Mouse (Mus musculus) skeletal muscle tissue, adult 2 months (tissue): ENCODE measurements around the gene Ppm1a.
"Not testable (repeated sequence)": the region's sequence is repeated elsewhere in the genome, so short reads cannot be mapped to it uniquely, and the experiment has no call there.

Source experiments
- DNase-seq: peaks from one replicate; pipeline ENCODE4 v3.0.0-alpha.2; 2012; ENCODE audit warnings: low read depth, low spot score

Ppm1a gene

DNA sequence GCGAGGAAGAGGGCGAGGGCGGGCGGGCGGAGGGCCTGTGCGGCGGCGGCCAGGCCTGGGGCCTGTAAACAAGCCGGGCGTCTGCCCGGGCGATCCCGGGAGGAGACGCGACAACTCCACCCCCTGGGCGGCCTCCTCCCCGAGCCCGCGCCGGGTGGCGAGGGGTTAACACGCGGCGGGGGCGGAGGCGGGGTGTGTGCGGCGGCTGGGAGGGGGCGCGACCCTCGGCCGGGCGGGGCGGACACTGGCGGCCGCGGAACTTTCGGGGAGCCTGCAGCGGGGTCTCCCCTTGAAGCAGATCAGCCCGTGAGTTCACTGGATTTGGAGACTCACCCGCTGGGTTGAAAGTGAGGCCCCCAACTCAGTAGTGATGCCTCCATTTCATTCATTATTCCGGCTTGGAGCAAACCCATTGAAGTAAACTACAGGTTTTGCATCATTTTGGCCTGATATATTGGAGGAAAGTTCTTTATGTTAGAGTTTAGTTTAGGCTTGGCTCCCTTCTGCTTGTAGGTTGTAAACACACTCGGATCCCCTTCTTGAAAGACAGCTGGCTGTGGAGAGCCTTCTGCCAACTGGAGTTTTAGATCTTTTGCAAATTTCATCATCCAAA is 4.5 kb downstream of the Ppm1a start:
- DNase-seq = peak; percentile 33

GRCm38 (mm10) chr12:72762502-72762901 is 5.2 kb downstream of the Ppm1a start:
- DNase-seq = no peak

DNA sequence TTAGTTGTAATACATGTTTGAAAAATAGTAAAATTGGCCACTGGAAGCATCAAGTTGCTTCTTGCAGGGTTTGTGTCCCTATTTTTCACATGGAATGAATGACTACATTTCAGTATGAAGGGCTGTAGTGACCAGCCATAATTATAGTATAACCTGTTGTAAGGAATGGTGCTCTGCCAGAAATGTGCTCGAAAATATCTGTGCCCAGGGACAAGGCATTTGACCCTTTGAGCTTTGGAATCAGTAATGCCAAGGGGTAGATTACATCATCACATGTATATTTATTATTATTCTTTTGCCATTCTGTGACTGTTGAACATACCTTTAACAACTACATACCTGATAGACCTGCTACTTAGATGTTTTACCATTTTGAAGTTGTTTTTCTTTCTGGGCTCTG is 5.9 kb downstream of the Ppm1a start:
- DNase-seq = no peak

DNA sequence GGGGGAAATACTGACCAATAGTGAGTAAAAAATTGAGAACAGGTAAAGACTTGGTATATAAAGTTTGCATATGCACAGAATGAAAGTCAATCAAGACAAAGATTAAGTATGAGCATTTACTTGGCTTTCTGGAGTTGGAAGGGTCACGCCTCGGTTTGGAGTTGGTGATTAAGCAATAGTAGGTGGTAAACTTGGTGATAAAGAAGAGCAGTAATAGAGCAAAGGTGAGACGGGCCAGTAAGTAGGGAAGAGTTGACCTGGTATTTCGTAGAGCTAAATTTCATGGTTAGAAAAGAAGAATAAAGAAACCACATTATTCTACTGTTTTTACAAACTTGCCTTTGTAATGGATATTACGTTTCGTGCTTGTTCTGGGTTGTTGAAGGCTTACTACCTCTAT is 10.6 kb downstream of the Ppm1a start:
- DNase-seq = no peak

GRCm38 (mm10) chr12:72768230-72768629 is 11.0 kb downstream of the Ppm1a start:
- DNase-seq = no peak

- DNase-seq = no peak
Observed at GRCm38 (mm10) chr12:72769546-72770230, 12.4 kb downstream of the Ppm1a start.

DNA sequence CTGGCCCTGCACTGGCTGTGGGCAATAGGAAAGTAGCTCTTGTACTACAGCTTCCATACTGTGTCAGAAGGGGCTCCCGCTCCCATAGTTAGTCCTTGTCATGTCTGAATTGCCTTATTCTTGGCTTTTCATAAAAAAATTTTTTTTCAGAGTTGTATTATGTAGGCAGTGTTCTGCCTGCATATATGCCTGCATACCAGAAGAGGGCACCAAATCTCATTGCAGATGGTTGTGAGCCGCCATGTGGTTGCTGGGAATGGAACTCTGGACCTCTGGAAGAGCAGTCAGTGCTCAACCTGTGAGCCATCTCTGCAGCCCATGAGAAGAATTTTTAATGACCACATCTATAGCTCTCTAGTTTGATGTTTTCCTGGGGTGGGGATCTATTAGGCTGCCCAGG is 13.9 kb downstream of the Ppm1a start:
- no peak for DNase-seq

DNA sequence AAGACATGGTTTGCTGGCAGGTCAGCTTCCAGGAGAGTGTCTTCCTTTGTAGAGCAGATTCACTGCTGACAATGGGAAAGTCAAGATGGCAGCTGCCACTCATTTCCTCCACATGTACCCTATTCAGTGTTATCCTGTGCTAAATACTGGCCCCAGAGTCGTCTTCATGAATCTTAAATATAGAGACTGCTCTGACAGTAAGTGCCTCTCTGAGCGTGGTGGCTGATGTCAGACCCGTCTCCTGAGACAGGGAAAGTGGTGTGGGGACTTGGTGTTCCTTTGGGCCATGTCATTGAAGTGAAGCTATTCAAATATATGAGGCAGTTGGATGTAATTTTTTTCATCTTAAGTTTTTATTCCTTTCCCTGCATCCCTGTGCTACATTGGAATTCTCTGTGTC is 14.5 kb downstream of the Ppm1a start:
- DNase-seq = no peak

GRCm38 (mm10) chr12:72773921-72774320 is 16.7 kb downstream of the Ppm1a start:
- no peak for DNase-seq

GRCm38 (mm10) chr12:72777244-72777643 is 20.0 kb downstream of the Ppm1a start:
- DNase-seq = no peak

GRCm38 (mm10) chr12:72780136-72780535 is 22.9 kb downstream of the Ppm1a start:
- DNase-seq = no peak

DNA sequence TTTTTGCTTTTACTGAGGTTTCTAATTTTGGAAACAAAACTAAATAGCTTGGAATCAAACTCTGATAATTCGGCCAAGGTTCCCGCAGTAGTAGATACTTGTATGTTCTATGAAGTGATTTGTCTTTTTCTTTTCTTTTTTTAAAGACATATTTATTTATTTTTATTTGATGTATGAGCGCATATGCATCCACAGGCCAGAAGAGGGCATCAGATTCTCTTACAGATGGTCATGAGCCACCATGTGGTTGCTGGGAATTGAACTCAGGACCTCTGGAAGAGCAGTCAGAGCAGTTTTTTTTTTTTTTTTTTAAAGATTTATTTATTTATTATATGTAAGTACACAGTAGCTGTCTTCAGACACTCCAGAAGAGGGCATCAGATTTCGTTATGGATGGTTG is 25.5 kb downstream of the Ppm1a start:
- DNase-seq = not testable (repeated sequence)

GRCm38 (mm10) chr12:72785183-72785930 is 28.1 kb downstream of the Ppm1a start:
- DNase-seq = no peak

GRCm38 (mm10) chr12:72786551-72786950 is 29.3 kb downstream of the Ppm1a start:
- no peak for DNase-seq

- DNase-seq = no peak
Observed at GRCm38 (mm10) chr12:72786986-72787385, 29.7 kb downstream of the Ppm1a start.

DNA sequence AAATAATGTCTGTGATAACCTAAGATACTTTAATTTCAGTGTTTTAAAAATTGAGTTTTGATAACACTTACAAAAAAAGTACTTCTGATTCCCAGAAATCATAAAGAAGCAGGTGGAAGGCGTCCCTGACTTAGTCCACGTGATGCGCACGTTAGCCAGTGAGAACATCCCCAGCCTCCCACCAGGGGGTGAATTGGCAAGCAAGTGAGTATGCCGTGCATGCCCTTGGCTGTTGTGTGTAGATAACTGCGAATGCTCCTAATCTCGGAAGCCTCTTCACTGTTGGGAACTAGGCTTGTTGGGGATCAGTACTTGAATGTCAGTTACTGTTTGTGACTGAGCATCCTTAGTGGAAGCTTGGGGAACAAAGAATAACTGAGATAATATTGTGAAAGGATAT is 33.3 kb downstream of the Ppm1a start:
- DNase-seq = no peak

DNA sequence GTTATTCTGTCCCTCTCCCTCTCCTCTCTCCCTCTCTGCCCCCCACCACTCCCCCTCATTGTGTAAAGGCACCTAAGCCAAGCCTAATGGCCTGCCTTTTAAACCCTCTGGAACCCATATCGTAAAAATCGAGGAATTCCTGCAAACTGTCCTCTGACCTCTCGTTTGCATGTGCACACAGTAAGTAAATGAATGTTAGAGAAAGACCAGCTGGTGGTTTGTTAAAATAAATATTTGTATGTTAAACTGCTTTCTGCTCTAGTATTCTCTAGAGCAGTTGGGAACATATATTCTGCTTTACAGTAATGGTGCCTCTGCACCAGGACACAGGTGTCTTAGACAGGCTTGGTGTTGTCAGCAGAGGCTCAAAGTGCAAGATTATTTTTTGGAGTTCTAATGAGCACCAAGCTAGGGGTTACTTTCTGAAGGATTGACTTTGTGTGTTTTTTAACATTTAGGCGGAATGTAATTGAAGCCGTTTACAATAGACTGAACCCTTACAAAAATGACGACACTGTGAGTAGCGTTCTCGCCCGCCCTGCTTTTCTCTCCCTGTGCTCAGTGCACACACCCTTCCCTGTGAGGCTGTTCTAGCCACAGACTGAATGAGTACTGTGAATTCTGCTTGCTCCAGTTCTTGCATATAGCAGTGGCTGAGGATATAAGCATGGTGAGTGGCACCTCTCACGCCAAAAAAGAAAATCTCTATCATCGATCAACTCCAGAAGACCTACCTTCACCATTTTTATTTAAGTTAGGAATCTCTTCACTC is 35.3 kb downstream of the Ppm1a start:
- no peak for DNase-seq

DNA sequence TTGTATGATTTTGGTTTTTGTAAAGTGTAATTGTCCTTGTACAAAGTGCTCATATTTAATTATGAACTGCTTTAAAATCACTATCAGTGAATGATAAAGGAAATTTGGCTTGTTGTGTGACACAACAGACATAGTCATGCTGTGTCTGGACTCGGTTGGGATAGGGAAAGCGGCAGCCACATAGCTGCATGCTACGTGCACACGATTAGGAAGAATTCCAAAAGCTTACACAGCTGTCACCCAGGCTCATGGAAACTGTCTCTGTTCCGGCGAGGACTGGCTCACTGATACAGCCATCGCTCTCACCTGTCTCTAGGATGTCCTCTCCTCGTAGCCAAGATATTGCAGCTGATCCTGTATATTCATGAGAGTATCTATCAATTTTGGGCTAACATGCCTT is 36.7 kb downstream of the Ppm1a start:
- DNase-seq = no peak

- DNase-seq = no peak
Observed at GRCm38 (mm10) chr12:72809798-72810197, 52.5 kb downstream of the Ppm1a start.

GRCm38 (mm10) chr12:72811588-72811987 is 54.3 kb downstream of the Ppm1a start:
- DNase-seq = no peak

DNA sequence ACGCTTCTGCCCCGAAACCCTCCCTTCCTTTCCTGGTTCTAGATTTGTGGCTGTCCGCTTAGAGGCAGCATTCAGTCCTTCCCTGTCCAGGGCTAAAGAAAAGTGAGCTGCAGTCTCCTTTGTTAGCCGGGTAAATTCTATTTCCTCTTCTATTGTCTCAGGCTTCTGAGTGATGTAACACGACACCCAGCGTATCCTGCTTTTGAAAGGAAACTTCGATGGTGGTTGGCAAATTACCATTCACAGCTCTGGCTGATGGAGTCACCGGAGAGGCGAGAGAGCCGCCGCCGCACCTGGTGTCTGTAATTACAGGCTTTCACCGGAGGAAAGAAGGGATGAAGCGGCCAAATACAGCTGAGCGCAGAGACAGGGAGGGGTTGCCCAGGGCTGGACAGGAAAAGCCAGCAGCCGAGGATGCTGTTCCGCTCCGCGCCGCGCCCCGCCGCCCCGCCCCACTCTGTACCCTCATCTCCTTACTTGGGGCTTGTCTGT is 63.7 kb downstream of the Ppm1a start:
- peak; percentile 7 for DNase-seq

- no peak for DNase-seq
Observed at GRCm38 (mm10) chr12:72821589-72821988, 64.3 kb downstream of the Ppm1a start.
